7 mouse cellular contexts compared by ENCODE assay signal in the genomic region with DNA sequence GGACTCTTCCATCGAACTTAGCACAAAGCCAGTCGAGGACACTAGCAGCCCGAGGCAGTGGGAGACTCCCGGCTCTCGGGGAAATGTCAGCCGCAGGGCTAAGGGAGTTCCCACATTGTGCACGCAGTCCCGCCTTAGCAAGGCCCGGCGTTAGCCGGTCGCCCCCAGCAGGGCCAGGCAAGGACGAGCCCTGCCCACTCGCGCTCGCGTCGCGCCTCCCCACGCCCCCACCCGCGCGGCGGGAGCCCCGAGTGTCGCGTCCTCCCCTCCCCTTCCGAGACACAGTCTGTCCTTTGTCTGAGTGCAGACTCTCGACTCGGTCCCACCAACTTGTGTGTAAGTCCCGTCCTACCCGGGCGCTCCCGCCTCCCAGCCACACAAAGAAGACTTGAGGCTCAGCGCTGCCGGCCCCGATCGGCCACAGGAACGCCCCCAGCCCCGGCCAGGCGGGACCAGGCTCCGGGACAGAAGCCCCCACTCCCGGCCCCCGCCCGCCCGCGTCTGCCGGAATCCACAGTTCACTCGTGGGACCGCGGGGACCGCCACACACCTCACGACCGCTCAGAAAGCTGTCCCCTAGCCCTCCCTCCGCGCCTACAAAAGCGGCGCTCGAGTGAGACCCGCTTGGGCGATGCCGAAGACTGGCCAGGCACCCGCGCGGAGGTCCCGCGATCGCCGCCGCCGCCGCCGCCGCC. TPM values are rescaled to one million over a fixed set of nuclear protein-coding genes. Genes with fewer than 3 reads are reported as not detected.
A peak's percentile ranks its signal among the peaks of the same experiment; 100 is the strongest.
DNase-seq lines count a peak whose midpoint lies in the region; ATAC-seq lines count a peak whose summit lies in the region.

No protein-coding gene starts in this region.

- WGBS in embryonic facial prominence, embryonic 10.5 days, result under 1% methylated on average over 74 of the region's 74 CpGs
- under 1% methylated on average over 72 of the region's 74 CpGs for WGBS in limb, embryonic 11.5 days
- under 1% methylated on average over 71 of the region's 74 CpGs for WGBS in midbrain, embryonic 13.5 days

- H3K4me2 ChIP-seq in limb, embryonic 11.5 days (ENCODE audit: low read depth, severe bottlenecking), result peak overlapping the region; percentile 52
- H3K4me2 ChIP-seq in midbrain, embryonic 13.5 days (replicated peaks), result peak overlapping the region; percentile 75

- ATAC-seq in granulocyte monocyte progenitor cell, adult 5-6 weeks (replicated peaks; ENCODE audit: poor library complexity, severe bottlenecking), result peak; percentile 38
- peak; percentile 77 for ATAC-seq in limb, embryonic 11.5 days (ENCODE audit: insufficient number of reproducible peaks, low FRiP score, low TSS enrichment, low read depth)
- ATAC-seq in midbrain, embryonic 13.5 days, result peak; percentile 85

- H3K27me3 ChIP-seq in embryonic facial prominence, embryonic 10.5 days (replicated peaks; ENCODE audit: low read depth, poor library complexity, severe bottlenecking), result no peaks in the 10 kb centered on the region
- no peaks in the 10 kb centered on the region for H3K27me3 ChIP-seq in limb, embryonic 11.5 days (ENCODE audit: control insufficient read depth, insufficient read depth, low read length)
- no peaks in the 10 kb centered on the region for H3K27me3 ChIP-seq in midbrain, embryonic 13.5 days

- no peaks in the 10 kb centered on the region for H3K9me3 ChIP-seq in embryonic facial prominence, embryonic 10.5 days
- H3K9me3 ChIP-seq in limb, embryonic 11.5 days (ENCODE audit: control insufficient read depth, low read length), result no peaks in the 10 kb centered on the region
- no peaks in the 10 kb centered on the region for H3K9me3 ChIP-seq in midbrain, embryonic 13.5 days

- peak overlapping the region; percentile 99 for H3K9ac ChIP-seq in limb, embryonic 11.5 days (ENCODE audit: low read length)
- peak overlapping the region; percentile 95 for H3K9ac ChIP-seq in midbrain, embryonic 13.5 days (replicated peaks)

- peaks cover 34% of the 10 kb centered on the region for H3K4me1 ChIP-seq in embryonic facial prominence, embryonic 10.5 days
- H3K4me1 ChIP-seq in limb, embryonic 11.5 days (ENCODE audit: control insufficient read depth, insufficient read depth, low read length), result no peaks in the 10 kb centered on the region; the same call in 1 of the 2 replicates
- peaks cover 38% of the 10 kb centered on the region for H3K4me1 ChIP-seq in midbrain, embryonic 13.5 days (replicated peaks)

- H3K27ac ChIP-seq in embryonic facial prominence, embryonic 10.5 days (replicated peaks), result peak overlapping the region; percentile 100
- H3K27ac ChIP-seq in limb, embryonic 11.5 days (replicated peaks; ENCODE audit: low read depth, low read length), result peak overlapping the region; percentile 98
- H3K27ac ChIP-seq in midbrain, embryonic 13.5 days, result peak overlapping the region; percentile 99

- no peaks in the 10 kb centered on the region for H3K36me3 ChIP-seq in embryonic facial prominence, embryonic 10.5 days (replicated peaks)
- H3K36me3 ChIP-seq in limb, embryonic 11.5 days (ENCODE audit: control insufficient read depth, insufficient read depth, low read length), result no peaks in the 10 kb centered on the region
- no peaks in the 10 kb centered on the region for H3K36me3 ChIP-seq in midbrain, embryonic 13.5 days

- peak overlapping the region; percentile 89 for H3K4me3 ChIP-seq in embryonic facial prominence, embryonic 10.5 days
- H3K4me3 ChIP-seq in limb, embryonic 11.5 days (ENCODE audit: low read depth, low read length), result peak overlapping the region; percentile 94
- peak overlapping the region; percentile 94 for H3K4me3 ChIP-seq in midbrain, embryonic 13.5 days (replicated peaks)

- DNase-seq in adrenal gland, postnatal 10 days, result peak; percentile 78
- peak; percentile 85 for DNase-seq in embryonic facial prominence, embryonic 10.5 days (ENCODE audit: low spot score)
- DNase-seq in kidney, adult 18-20 months, result peak; percentile 75
- DNase-seq in limb, embryonic 11.5 days (ENCODE audit: low spot score), result peak; percentile 85
- peak; percentile 65 for DNase-seq in spleen, adult 12 weeks (ENCODE audit: low spot score)

RNA-seq across cellular contexts. Expression of a gene that starts 0.9 kb away (rescaled TPM):
- total RNA-seq in adrenal gland, postnatal 10 days (2021), result 10 to 100 TPM; 32.9 to 48.1 TPM
- 173 and 174 TPM in 2 replicates for polyA plus RNA-seq in embryonic facial prominence, embryonic 10.5 days (2016; fragmentation: Nextera tagmentation; extraction: Ambion mirVana)
- total RNA-seq in granulocyte monocyte progenitor cell, adult 5-6 weeks (2014; fragmentation: Nextera tagmentation), result 179 and 238 TPM in 2 replicates
- total RNA-seq in granulocyte monocyte progenitor cell, adult 5-6 weeks (2017), result 121 and 148 TPM in 2 replicates
- 172 and 179 TPM in 2 replicates for polyA plus RNA-seq in limb, embryonic 11.5 days (2014; fragmentation: Nextera tagmentation; extraction: Ambion mirVana)
- 150 and 153 TPM in 2 replicates for polyA plus RNA-seq in midbrain, embryonic 13.5 days (2015; fragmentation: Nextera tagmentation; extraction: Ambion mirVana)

Comparison
In these comparisons a context has a peak if more than half of its experiments do, and no peak if none do; other contexts are left out.
1. Peak in every context shown above with its lines: DNase-seq, ATAC-seq, H3K4me3 ChIP-seq and H3K27ac ChIP-seq.